Mouse (Mus musculus) urinary bladder, postnatal 4 days (tissue): ENCODE measurements around the gene Tmem135.
A peak's percentile ranks its signal among the peaks of the same experiment; 100 is the strongest.

Source experiments
- DNase-seq, 2 experiments: peaks; one replicate each; pipeline ENCODE4 v3.0.0; 2021 to 2022; ENCODE audit warnings: low spot score in 2 of 2

The Tmem135 gene

GRCm38 (mm10) chr7:89388981-89389380 lies 15.0 kb downstream of the Tmem135 start:
- DNase-seq, result peak in 1 of 2 experiments; percentile 16

- no peak for DNase-seq
Measured at GRCm38 (mm10) chr7:89382892-89383291, 21.1 kb downstream of the Tmem135 start.

GRCm38 (mm10) chr7:89380935-89381705 lies 22.9 kb downstream of the Tmem135 start:
- no peak for DNase-seq

GRCm38 (mm10) chr7:89371623-89372295 lies 32.3 kb downstream of the Tmem135 start:
- DNase-seq, result no peak

- DNase-seq, result no peak
Measured at GRCm38 (mm10) chr7:89370917-89371316, 33.1 kb downstream of the Tmem135 start.

GRCm38 (mm10) chr7:89370086-89370485 lies 33.9 kb downstream of the Tmem135 start:
- no peak for DNase-seq

GRCm38 (mm10) chr7:89367643-89368042 lies 36.4 kb downstream of the Tmem135 start:
- no peak for DNase-seq

GRCm38 (mm10) chr7:89365135-89365880 lies 38.7 kb downstream of the Tmem135 start:
- DNase-seq, result no peak

- DNase-seq, result no peak
Measured at GRCm38 (mm10) chr7:89363975-89364374, 40.0 kb downstream of the Tmem135 start.

- no peak for DNase-seq
Measured at GRCm38 (mm10) chr7:89356307-89356706, 47.7 kb downstream of the Tmem135 start.

- DNase-seq, result no peak
Measured at GRCm38 (mm10) chr7:89355519-89356255, 48.3 kb downstream of the Tmem135 start.

- DNase-seq, result no peak
Measured at GRCm38 (mm10) chr7:89342021-89342420, 62.0 kb downstream of the Tmem135 start.

GRCm38 (mm10) chr7:89339808-89340207 lies 64.2 kb downstream of the Tmem135 start:
- DNase-seq, result no peak

- no peak for DNase-seq
Measured at GRCm38 (mm10) chr7:89339142-89339435, 64.9 kb downstream of the Tmem135 start.

- DNase-seq, result peak; percentile 87
Measured at GRCm38 (mm10) chr7:89338350-89339141, 65.5 kb downstream of the Tmem135 start.

- DNase-seq, result no peak
Measured at GRCm38 (mm10) chr7:89337711-89338349, 66.2 kb downstream of the Tmem135 start.

GRCm38 (mm10) chr7:89336434-89336833 lies 67.6 kb downstream of the Tmem135 start:
- no peak for DNase-seq

GRCm38 (mm10) chr7:89335316-89335715 lies 68.7 kb downstream of the Tmem135 start:
- no peak for DNase-seq

GRCm38 (mm10) chr7:89329896-89330295 lies 74.1 kb downstream of the Tmem135 start:
- DNase-seq, result no peak

GRCm38 (mm10) chr7:89327731-89328130 lies 76.3 kb downstream of the Tmem135 start:
- DNase-seq, result no peak

- no peak for DNase-seq
Measured at GRCm38 (mm10) chr7:89326761-89327160, 77.3 kb downstream of the Tmem135 start.
